Mouse (Mus musculus) right cerebral cortex, postnatal 36 days (tissue): Measurements from ENCODE around the gene Atp6v1f.
A peak's percentile ranks its signal among the peaks of the same experiment; 100 is the strongest.

Source experiments
- DNase-seq, 2 experiments: peaks; one replicate each; pipeline ENCODE4 v3.0.0; 2022; ENCODE audit warnings: low spot score in 2 of 2, mixed read lengths in 1 of 2

Atp6v1f gene

DNA sequence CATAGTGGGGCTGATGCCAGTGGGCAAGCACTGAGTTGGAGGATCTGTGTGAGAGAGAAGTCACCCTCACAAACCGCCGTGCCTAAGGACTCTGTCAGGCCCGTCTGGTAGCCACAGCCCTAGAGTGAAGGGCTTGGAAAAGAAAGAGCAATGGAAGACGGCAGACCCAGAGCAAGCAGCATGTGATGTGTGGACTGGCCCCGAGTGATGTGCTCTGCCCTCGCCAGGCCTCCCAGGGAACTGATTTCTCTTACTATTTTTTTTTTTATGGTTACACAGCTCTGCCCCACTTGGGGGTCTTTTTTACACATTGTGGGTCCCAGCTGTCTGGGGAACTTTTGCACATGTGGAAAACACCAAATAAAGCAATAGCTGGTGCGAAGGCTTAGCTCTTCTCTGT is 6.0 kb upstream of the Atp6v1f start:
- DNase-seq = no peak

DNA sequence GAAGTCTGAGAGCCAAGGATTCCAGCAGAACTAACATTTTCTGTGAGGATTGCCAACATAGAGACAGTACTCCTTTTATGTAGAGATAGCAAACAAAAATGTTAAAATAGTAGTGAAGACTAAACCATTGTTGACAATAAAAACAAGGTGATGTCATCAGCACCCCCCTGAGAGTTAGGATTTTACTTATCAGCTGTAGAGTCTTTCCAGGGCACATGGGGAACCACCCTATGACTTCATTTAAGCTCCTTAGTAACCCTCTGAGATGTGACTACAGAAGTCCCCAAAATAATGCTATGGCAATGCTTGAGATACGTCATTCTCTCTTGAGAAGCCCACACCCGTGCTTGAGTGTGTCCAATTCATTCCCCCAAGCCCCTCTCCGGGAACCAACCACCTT is 4.1 kb upstream of the Atp6v1f start:
- DNase-seq = no peak

DNA sequence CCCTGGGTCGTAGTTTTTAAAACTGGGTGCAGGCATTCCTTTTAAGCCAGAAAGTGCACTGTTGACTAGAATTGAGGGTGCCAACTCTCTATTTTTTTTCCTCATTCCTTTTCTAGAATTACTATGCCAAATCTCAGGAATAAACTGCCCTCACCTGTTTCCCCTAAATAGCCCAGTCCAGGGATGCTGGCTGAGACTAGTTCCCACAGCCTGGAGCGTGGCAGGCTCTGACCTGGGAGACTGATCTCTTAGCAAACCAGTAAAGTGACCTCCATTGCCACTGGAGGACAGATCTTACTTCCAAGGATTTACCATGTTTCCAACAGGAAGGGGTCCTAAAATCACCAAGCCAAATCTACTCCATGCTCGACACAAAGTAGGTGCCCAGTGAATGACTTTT is 1.3 kb downstream of the Atp6v1f start:
- DNase-seq = no peak

DNA sequence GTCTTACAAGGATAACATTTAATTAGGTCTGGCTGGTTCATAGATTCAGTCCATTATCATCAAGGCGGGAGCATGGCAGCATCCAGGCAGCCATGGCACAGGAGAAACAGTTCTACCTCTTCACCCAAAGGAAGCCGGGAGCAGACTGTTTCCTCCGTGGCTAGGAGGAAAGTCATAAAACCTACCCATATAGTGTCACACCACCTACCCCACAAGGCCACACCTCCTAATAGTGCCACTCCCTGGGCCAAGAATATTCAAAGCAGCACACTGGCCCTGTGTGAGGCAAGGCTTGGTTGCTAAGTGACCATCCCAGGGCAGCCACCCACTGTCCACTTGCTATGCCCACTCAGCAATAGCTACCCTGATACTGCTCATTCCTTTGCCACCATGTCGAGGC is 3.6 kb downstream of the Atp6v1f start, which contains the start of gene Atp6v1fnb:
Gene Atp6v1fnb, plus strand, starts transcription at position 301 of the 400 bp plus-strand sequence.
- DNase-seq = no peak

DNA sequence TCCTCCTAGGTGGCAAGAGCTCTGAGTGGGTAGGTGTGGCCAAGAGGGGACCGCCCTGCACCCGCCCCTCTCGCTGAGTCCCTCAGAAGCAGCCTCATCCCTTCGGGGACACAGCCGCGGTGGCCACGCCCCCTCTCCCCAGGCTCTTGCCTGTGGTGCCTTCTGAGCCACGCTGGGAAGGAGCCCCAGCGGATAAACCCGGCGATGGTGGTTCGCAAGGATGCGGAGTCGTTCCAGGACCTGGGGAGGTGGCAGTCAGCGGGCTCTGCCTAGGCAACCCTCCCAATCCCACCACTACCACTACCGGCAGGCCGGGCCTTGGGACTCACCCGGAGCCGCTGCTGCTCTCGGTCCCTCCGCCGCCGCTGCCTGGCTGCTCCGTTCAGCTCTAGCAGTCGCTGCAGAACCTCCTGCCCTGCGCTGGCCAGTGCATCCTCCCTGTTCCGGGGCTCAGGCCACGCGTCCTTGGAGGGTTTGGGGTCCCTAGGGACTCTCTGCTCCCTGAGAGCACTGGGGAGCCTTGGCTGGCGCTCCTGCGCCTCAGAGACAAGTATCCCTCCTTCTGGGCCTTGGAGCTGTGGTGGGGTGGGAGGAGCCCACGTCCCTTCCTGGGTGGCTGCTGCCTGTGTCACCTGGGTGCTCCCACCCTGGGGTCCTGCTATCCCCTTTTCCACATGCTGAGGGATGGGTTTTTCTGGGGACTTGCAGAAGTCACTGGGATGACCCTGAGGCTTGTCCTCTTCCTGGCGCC is 6.6 kb downstream of the Atp6v1f start:
- peak; percentile 67 to 74 for DNase-seq

DNA sequence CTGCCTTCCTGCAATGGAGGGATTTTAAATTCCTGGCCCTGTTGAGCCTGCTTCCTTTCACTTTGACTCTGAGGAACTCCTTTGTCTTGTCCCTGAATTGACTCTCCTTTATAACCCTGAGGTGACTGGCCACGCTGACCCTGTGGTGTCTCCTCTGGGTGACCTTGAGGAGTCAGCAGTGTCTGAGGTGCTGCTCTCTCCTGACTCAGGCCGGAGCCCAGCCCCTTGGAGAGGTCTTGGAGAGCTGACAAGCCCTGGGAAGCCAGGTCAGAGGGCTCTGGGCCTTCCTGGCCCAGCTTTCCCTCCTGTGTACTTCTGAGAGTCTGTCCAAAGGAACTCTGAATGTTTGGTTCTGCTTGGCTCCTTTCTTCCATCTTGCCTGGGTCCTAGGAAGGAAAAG is 7.2 kb downstream of the Atp6v1f start:
- DNase-seq = no peak

DNA sequence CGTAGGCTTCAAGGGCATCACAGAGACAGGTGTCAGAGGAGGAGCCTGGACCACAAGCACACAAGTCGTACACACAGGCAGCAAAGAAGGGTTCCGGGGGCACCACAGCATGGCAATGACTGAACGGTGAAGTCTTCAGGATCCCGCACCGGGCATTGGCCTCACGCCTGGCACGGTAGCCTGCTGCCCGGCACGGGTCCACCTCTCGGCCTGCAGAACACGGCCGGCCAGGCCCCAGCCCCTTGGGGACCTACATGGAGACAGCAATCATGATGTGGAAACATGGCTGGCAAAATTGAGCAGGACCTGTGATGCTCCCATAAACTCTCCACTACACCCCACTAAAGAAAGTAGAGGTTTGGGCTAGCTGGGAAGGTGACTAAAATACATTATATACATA is 15.2 kb downstream of the Atp6v1f start:
- DNase-seq = no peak

DNA sequence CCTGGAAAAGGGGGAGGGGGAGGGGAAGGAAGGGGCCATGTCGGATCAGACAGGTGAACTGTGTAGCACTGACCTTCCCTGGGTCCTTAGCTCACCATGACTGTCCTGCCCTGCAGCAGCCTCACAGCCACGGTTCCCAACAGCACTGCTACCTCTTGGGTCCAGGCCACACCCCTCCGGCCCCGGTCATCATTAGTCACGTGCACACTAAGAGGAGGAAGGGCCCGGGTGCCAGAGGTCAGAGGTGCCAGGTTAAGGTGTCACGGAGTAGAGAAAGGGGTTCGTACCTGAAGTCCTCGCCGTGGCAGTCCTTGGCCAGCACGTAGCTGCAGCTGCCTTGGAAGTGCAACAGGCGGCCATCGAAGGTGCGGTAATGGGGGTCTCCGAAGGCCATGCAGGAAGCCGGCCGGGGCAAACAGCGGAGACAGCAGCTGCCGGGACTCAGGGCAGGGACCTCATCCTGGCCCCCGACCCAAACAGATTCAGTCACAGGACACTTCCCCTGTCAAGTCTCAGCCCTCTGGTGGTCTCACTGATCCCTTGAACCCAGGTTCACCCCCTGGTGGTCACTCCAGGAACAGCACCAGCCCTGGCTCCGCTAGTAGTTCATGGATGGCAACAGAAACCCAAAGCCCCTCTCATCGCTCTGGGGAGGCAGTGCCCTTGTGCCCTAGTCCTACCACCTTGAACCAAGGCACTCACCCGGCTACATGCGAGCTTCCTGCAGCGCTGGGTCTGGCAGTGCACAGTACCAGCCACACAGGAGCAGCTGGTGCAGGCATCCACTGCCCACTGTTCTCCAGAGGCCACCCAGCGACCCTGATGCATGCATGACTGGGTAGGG is 17.4 kb downstream of the Atp6v1f start:
- DNase-seq = no peak

DNA sequence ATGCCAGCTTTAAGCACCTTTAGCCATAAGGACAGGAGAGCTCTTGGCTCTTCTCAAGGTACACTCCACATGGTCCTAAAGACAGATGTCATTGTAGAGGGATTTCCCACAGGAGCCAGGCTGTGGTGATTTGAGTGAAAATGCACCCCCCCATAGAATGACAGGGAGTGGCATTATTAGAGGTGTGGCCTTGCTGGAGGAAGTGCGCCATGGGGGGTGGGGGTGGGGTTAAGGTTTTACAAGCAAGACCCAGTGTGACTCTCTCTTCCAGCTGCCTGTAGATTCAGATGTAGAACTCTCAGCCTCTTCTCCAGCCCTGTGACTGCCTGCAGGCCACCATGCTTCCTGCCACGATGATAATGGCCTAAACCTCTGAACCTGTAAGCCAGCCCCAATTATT is 18.4 kb downstream of the Atp6v1f start:
- no peak for DNase-seq

DNA sequence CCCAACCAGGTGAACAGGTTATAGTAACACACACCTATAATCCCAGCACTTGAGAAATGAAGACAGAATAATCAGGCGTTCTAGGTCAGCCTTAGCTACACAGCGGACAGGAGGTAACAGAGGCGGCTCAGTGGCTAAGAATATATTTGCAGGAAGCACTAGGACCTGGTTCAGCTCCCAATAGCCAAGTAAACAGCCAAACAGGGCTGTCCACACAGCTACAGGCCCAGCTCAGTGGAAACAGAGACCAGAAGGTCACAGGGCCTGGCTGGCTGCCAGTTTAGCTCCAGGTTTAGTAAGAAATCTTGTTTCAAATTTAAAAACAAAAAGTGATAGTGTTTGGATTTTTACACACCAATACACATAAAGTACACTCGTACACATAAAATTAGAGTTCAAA is 26.6 kb downstream of the Atp6v1f start:
- no peak for DNase-seq

DNA sequence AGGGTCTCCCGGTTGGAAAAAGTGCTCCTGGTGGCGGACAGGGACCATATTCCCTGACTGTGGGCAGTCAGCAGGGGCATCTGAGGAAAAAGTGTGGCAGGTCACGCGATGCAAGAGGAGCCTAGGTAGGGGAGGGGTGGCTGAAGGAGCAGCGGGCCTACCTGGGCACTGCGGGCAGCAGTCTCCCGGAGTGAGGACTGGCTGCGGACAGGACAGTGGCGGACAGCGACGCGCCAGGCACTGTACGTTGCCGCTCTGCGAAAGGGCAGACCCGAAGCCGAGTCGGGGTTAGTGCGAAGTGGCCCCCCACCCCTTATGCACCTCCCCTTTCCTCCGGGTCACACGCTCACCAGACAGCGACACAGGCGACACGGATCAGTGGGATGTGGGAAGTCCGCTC is 28.8 kb downstream of the Atp6v1f start:
- DNase-seq = no peak

DNA sequence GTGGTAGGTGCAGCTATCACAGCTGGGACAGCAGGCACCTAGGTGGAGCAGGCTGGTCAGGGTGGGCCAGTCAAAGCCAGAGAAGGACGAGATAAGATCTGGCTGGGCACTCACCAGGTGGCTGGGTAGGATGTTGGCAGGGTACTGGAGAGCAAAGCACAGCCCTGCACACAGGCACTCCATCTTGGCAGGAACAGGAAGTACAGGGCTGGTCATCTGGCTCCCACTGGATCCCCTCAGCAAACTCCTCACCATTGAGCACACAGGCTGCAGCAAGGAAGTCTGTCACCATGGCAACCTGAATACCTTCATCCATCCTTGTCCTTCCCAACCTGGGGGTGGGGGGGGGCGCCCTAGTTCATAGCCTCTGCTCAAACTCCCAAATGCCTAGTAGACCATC is 30.3 kb downstream of the Atp6v1f start:
- no peak for DNase-seq

DNA sequence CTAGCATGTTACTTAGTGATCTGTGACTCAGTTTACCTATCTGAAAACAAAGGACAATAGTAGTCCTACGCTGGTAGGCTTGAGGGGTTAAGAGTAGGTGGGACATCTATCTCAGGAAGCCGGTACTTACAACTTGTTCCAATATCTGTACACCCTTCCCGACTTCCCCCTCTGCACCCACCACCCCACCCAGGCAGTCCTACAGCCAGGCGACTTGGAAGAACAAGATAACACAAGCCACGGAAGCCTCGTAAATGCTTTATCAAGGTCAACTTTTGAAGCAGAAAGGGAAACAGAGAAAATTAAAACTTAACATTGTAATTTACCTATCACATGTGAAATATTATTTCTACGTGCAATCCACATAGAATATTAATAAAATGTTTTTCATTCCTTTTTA is 32.7 kb downstream of the Atp6v1f start:
- no peak for DNase-seq

DNA sequence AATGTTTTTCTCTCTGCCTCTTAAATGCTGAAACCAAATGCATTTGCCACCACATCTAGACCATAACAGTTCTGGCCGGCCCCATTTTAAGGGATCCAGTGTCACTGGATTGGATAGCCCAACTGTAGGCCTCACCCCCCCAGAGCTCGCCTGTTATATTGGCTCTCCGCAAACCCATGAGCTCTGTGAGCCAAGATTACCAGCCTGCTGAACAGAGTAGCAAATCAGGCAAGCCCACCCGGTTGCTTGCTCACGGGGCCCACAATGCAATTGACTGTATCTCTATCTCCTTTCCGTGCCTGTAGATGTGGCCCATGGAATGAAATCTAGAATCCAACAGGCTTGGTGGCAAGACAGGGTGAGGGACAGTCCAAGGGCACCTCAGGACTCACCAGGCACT is 33.3 kb downstream of the Atp6v1f start:
- no peak for DNase-seq

DNA sequence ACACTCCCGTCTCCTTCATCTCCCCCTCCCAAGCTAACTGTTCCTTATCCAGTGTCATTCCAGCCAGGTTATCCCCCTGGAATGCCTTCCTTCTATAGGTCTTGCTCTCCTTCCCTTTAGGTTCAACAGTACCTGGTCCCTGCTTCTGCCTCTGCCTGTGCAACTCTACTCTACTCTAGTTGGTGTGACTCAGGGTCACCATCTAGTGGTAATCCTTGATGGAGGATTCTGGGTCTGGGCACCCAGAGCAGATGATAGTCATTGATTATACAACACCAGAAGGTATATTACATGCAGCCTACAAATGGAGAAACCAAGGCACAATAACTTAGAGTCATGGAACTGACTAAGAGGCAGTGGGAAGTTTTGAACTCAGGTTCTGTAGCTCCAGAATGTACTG is 34.1 kb downstream of the Atp6v1f start:
- no peak for DNase-seq

DNA sequence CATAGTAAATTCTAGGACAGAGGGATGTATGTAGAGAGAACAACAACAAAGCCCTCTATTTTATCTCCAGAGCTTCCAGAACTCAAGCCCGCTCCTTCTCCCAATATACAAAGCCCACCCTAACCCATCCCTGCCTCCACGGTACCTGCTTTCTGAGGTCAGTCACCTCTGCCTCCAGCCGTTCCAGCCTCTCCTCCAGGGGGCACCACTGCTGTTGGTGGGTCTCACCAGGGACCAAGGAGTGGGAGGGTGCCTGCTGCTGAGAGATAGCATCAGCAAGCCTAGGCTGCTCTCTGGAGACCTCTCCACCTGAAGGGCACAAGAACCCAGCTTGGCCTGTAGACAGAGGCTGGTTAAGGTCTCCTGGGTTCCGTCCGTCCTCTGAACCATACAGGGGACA is 38.0 kb downstream of the Atp6v1f start:
- DNase-seq = no peak

DNA sequence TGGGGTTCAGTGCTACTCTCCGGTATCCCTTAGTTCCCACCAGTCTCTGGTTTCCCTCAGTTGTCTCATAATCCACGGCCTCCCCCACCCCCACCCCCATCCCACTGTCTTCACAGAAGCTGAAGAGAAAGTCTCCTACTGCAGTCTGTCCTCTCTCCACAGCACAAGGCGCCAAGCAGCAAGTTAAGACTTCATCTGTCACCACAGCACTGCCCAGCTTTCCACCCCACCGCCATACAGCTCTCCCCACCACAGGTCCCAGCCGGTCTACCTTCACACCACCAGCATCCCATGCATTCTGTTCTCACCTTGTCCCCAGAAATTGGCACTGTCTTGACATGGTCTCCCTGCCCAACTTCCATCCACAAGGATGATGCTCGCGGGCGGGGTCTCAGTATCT is 39.3 kb downstream of the Atp6v1f start:
- DNase-seq = no peak

DNA sequence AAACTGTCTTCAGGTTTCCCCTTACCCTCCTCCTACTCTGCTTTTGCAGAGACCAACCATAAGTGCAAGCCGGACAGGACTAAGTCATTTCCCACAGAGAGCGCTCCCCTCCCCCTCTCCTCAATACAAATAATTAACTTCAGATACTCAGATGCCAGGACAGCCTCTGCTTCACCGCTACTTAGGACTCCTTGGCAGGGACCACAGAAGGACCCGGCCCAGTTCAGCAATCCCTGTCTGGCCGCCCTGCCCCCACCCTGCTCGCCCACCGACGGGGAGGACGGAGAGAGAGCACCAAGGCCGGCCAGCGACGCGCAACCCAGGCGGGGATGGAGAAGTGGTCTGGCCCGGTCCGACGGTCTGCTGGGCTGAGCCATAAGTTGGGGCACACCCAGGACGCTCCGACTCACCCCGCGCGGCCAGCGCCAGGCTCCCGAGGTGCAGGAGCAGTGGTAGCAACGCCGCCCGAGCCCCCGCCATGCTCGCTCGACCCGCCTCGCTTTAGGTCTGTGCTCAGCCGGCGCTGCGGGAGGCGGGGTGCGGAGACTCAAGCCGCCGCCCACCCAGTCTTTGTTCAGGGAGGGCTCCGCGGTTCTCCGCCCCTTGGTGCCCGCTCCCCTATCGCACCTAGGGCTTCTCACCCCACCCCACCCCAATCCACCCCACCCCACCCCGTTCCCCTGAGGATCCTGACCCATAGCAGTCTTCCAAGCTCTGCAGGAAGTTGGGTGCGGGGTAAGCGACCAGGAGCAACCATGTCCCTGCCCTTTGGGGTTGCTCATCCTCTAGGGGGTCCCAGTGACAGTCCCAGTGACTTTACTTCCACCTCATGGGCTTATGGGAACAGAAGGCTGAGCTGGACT is 40.2 kb downstream of the Atp6v1f start, which contains the start of gene Kcp:
Gene Kcp, minus strand, starts transcription at position 506 of the 863 bp plus-strand sequence.
- no peak for DNase-seq

DNA sequence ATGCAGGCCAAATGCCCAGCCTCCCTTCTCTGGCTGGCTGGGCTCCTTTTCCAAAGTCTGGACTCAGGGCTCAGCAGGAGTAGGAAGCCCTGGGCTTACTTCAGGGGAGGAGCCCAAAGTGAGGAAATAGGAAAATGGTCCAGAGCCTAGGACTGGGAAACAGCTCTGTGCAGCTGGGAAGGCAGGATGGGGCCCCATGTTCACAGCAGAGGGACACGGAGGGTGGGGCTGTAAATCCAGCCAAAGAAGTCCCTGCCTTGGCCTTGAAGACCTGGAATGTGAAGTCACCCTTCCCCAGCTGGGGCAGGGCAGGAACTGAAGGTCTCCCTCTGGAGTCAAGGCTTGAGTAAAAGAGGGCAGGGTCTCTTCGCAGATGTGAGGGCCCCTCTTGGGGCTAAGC is 41.6 kb downstream of the Atp6v1f start:
- DNase-seq = no peak

DNA sequence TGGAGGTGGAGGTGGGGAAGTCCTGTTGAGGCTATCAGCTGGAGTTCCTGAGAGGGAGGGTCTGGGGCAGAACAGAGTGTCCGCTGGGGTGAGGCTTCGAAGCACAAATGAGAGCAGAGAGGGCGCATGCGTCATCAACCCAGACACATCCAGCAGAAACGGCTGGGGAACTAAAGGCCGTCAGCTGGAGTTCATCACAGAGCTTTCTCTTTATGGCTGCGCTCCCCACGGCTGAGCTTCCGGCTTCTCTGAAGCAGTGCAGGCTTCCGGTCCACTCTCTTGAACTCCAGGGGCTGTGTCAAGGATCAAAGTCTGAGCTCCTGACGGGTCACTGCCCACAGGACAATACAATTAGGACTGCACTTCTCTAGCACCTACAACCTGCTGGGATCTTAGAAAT is 45.8 kb downstream of the Atp6v1f start:
- DNase-seq = no peak

DNA sequence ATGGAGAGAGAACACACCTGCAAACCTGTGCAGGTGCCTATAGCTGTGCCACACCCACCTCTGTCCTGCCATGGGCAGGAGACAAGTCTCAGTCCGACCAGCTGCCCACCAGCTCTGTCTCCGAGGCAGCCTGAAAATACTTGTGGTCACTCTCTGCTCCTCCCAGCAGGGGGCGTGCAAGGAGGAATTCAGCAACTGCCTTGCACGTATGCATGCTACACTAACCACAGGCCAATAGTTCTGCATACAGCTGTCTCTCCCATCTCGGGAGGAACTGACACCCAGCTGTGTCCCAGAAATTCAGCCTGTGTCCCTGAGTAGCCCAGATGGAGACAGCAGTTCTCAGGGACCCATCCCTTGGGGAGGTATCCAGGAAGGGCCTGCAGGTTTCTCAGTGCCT is 49.6 kb downstream of the Atp6v1f start:
- DNase-seq = peak in 1 of 2 experiments; percentile 35
